Mouse (Mus musculus): ENCODE results near the gene Dffa. TPM values are rescaled to one million over a fixed set of nuclear protein-coding genes. Genes with fewer than 3 reads are reported as not detected.

Dffa gene
- total RNA-seq, 2 experiments from 2014 or later: 22.1 to 23.5 TPM

Other genes with a start within 250 kb of the Dffa start
- gene Pex14, start 4.3 kb upstream of the Dffa start, total RNA-seq (2021): 10 to 100 TPM; 64.7 to 66.8 TPM
- gene Cort, start 22.6 kb downstream of the Dffa start, total RNA-seq (2021): 1 to 10 TPM in 1 of 2 experiments, under 1 TPM in 1; 0.80 to 1.5 TPM
- 10 to 100 TPM in 1 of 2 experiments, 1 to 10 TPM in 1; 9.9 to 10.2 TPM for gene Cenps, start 33.5 kb downstream of the Dffa start, total RNA-seq (2021)
- 100 to 1,000 TPM; 330 to 533 TPM for gene Pgd, start 62.6 kb downstream of the Dffa start, total RNA-seq (2021)
- 100 to 1,000 TPM; 108 to 138 TPM for gene Kif1b, start 203.5 kb downstream of the Dffa start, total RNA-seq (2021)

Measured in adrenal gland, adult 18-20 months (tissue).